Mouse (Mus musculus): ENCODE results near the gene Mob3c. TPM values are rescaled to one million over a fixed set of nuclear protein-coding genes. Genes with fewer than 3 reads are reported as not detected.

The Mob3c gene
- polyA plus RNA-seq, 1 experiment from 2014 or later = 9.8 TPM

DNA sequence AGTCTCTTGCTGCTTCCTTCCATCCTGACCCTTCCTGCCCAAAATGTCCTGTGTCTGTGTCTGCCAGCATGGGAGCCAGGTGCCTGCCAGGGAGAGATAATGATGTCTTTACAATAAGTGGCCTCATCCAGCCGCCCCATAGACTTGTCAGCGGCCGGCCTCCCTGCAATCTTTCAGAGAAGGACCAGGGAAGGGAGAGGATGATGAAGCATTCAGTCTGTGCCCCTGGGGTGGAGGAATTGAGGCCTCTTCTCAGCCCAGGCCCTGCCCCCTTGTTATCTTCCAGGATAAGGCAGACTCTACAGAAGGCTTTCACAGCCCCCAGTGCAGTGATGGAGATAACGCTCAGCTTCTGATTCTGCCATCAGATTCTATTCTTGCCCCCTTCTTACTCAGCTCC lies 28.4 kb downstream of the Mob3c start:
- WGBS = 19% methylated on average over 4 of the region's 4 CpGs
- peak; percentile 90 for DNase-seq (ENCODE audit: low spot score)
- Histone ChIP-seq H3K4me1 (peaks cover 35% of the 10 kb centered on the region), H3K36me3 (peaks cover 47% of the 10 kb centered on the region), H3K27ac (no peak overlapping the region), H3K4me3 (no peak overlapping the region), H3K9me3 (no peaks in the 10 kb centered on the region), H3K27me3 (ENCODE audit: insufficient read depth, poor library complexity, severe bottlenecking) (0 out of 2 replicates have a peak, but pooled peaks cover 5% of the 10 kb centered on the region)

- Histone ChIP-seq H3K27me3 (ENCODE audit: insufficient read depth, poor library complexity, severe bottlenecking) (0 out of 2 replicates have a peak, but pooled peaks cover 5% of the 10 kb centered on the region), H3K36me3 (peaks cover 46% of the 10 kb centered on the region), H3K27ac (no peak overlapping the region), H3K4me3 (no peak overlapping the region), H3K9me3 (no peaks in the 10 kb centered on the region), H3K4me1 (peaks cover 31% of the 10 kb centered on the region)
- 58% methylated on average over 9 of the region's 9 CpGs for WGBS
- DNase-seq (ENCODE audit: low spot score) = no peak
These were observed 29.5 kb downstream of the Mob3c start for GRCm38 (mm10) chr4:115857293-115857883.

GRCm38 (mm10) chr4:115863352-115863751 lies 35.5 kb downstream of the Mob3c start:
- Histone ChIP-seq H3K27ac (no peak overlapping the region), H3K27me3 (ENCODE audit: insufficient read depth, poor library complexity, severe bottlenecking) (no peaks in the 10 kb centered on the region), H3K36me3 (peaks cover 58% of the 10 kb centered on the region), H3K4me1 (no peaks in the 10 kb centered on the region), H3K9me3 (no peaks in the 10 kb centered on the region), H3K4me3 (no peak overlapping the region)
- DNase-seq (ENCODE audit: low spot score) = no peak
- WGBS = 83% methylated on average over 7 of the region's 7 CpGs

GRCm38 (mm10) chr4:115863880-115864279 lies 36.0 kb downstream of the Mob3c start:
- WGBS = 68% methylated on average over 10 of the region's 10 CpGs
- no peak overlapping the region for H3K27ac ChIP-seq
- H3K9me3 ChIP-seq = no peaks in the 10 kb centered on the region
- no peak overlapping the region for H3K4me3 ChIP-seq
- no peaks in the 10 kb centered on the region for H3K4me1 ChIP-seq
- peaks cover 56% of the 10 kb centered on the region for H3K36me3 ChIP-seq
- no peaks in the 10 kb centered on the region for H3K27me3 ChIP-seq (ENCODE audit: insufficient read depth, poor library complexity, severe bottlenecking)
- no peak for DNase-seq (ENCODE audit: low spot score)

DNA sequence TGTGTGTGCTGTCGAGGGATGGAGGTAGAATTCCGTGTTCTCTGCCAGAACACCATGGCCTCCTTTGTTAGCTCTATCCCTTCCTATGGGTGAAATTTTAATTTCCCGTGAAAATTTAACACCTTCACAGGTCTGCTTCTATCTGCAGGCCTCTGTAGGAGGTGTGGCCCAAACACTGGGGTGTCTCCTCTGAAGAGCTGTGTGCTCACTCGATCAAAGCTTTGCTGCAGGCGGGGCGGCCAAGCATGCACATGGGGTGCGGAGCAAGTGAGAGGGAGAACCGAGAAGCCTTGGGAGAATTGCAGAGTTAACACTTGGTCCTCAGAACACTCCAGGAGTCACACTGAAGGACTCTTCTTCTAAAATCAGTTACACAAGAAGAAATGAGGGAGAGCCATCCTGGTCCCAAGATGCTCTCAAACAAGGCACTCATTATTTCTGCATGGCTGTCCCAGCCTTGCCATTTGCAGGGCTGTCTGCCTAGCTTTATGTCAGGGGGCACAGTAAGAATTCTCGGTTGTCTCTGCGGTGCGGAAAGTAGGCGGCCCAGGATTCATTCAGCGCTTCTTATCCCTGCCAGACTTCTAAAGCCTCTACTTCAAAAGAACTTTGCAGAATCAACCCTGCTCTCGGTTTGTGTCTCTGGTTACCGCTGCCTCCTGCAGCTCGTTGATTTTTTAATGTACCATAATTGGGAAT lies 41.8 kb downstream of the Mob3c start:
- H3K27me3 ChIP-seq (ENCODE audit: insufficient read depth, poor library complexity, severe bottlenecking) = no peaks in the 10 kb centered on the region
- H3K36me3 ChIP-seq = peaks cover 42% of the 10 kb centered on the region
- no peak overlapping the region for H3K4me3 ChIP-seq
- no peaks in the 10 kb centered on the region for H3K9me3 ChIP-seq
- WGBS = 37% methylated on average over 16 of the region's 16 CpGs
- no peaks in the 10 kb centered on the region for H3K4me1 ChIP-seq
- H3K27ac ChIP-seq = no peak overlapping the region
- no peak for DNase-seq (ENCODE audit: low spot score)

DNA sequence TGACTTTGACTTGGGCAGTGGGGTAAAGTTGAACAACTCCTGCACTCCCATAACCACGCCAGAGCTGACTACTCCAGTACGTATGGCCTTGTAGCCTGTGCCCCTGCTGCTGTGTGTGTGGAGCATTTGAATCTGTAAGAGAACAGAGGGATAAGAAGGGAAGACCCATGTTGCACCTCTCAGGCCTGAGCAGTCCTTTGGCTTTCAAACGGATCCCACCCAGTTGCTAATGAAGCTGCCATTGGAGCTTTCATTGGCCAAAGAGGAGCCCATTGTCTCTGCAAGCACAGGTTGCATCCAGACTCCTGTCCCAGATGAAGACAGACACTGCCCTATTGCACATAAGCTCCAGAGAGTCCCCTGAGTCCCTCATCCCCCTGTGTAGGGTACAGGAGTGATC lies 45.3 kb downstream of the Mob3c start:
- H3K36me3 ChIP-seq = peaks cover 50% of the 10 kb centered on the region
- H3K4me3 ChIP-seq = no peak overlapping the region
- no peaks in the 10 kb centered on the region for H3K9me3 ChIP-seq
- peaks cover 12% of the 10 kb centered on the region for H3K27me3 ChIP-seq (ENCODE audit: insufficient read depth, poor library complexity, severe bottlenecking)
- WGBS = 77% methylated on average over 3 of the region's 3 CpGs
- no peak for DNase-seq (ENCODE audit: low spot score)
- H3K27ac ChIP-seq = no peak overlapping the region
- peaks cover 8% of the 10 kb centered on the region for H3K4me1 ChIP-seq

GRCm38 (mm10) chr4:115878216-115878678 lies 50.4 kb downstream of the Mob3c start:
- H3K27ac ChIP-seq = 0 out of 2 replicates have a peak overlapping the region, but pooled peaks have one; percentile 17
- H3K36me3 ChIP-seq = peaks cover 32% of the 10 kb centered on the region
- WGBS = 3% methylated on average over 11 of the region's 11 CpGs
- no peaks in the 10 kb centered on the region for H3K9me3 ChIP-seq
- peak overlapping the region; percentile 33 for H3K4me3 ChIP-seq
- peaks cover 16% of the 10 kb centered on the region for H3K4me1 ChIP-seq
- DNase-seq (ENCODE audit: low spot score) = no peak
- peaks cover 43% of the 10 kb centered on the region for H3K27me3 ChIP-seq (ENCODE audit: insufficient read depth, poor library complexity, severe bottlenecking)

DNA sequence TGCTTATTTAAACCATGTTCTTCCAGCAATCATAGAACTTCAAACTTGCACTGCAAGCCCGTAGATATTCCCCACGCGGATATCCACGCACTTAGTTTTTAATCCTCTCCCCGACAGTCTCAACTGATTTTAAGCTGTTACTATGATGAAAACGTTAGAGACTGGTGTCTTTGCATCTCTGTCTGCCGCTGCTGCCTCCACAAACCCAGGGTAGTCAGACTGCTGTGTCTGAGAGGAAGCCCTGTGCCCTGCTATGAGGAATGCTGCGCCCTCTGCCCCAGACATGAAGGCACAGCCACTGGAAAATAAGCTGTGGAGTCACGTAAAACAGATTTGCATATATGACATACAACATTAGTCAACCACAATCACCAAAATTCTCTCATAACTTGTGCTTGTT lies 50.9 kb downstream of the Mob3c start:
- Histone ChIP-seq H3K4me1 (peaks cover 16% of the 10 kb centered on the region), H3K27ac (no peak overlapping the region), H3K36me3 (peaks cover 29% of the 10 kb centered on the region; the same call in 1 of the 2 replicates), H3K27me3 (ENCODE audit: insufficient read depth, poor library complexity, severe bottlenecking) (peaks cover 49% of the 10 kb centered on the region), H3K4me3 (peak overlapping the region; percentile 33; the same call in 1 of the 2 replicates), H3K9me3 (no peaks in the 10 kb centered on the region)
- no peak for DNase-seq (ENCODE audit: low spot score)
- 52% methylated on average over 9 of the region's 9 CpGs for WGBS

DNA sequence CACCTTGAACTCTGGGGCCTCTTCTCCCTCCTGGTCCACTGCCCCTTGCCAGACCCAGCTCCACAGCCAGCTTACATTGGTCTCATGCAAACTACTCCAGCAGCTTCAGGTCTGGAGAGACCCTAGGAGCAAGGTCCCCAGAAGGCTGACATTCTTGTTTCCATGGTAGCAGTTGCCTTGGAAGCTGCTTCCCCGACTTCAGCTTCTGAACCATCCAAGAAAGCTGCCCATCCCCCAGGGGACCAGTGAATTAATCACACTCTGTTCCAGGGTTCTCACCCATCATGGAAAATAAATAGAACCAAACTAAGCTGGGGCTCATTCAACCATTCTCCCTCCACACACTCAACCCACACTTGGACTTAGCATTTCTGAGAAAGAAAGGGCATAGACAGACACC lies 53.3 kb downstream of the Mob3c start:
- DNase-seq (ENCODE audit: low spot score) = no peak

DNA sequence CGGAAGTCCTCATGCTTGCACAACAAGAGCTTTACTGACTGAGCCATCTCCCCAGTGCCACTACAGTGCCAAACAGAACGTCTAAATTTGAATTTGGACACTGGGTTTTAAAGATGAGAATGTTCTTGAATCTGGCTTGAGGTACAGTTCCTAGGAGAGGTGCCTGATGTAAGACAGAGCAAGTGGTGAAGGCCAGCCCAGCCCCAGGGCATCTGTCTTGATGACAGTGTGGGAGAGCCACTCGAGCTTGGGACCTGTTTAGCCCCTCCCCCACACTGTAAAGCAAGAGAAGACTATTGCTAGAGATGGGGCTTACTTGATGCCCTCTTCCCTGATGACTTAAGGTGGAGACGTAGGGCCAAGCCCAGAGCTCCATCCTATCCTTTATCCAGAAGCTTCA lies 54.3 kb downstream of the Mob3c start:
- no peak for DNase-seq (ENCODE audit: low spot score)
- Histone ChIP-seq H3K4me1 (peaks cover 16% of the 10 kb centered on the region), H3K27ac (no peak overlapping the region), H3K9me3 (no peaks in the 10 kb centered on the region), H3K36me3 (no peaks in the 10 kb centered on the region), H3K4me3 (no peak overlapping the region), H3K27me3 (ENCODE audit: insufficient read depth, poor library complexity, severe bottlenecking) (peaks cover 47% of the 10 kb centered on the region)
- WGBS = 57% methylated on average over 4 of the region's 4 CpGs

More for the DNA sequence above, 53.3 kb downstream of the Mob3c start:
- 50% methylated on average over 1 of the region's 1 CpGs for WGBS
- no peak overlapping the region for H3K4me3 ChIP-seq
- no peak overlapping the region for H3K27ac ChIP-seq
- peaks cover 8% of the 10 kb centered on the region; the same call in 1 of the 2 replicates for H3K36me3 ChIP-seq
- peaks cover 16% of the 10 kb centered on the region for H3K4me1 ChIP-seq
- no peaks in the 10 kb centered on the region for H3K9me3 ChIP-seq
- H3K27me3 ChIP-seq (ENCODE audit: insufficient read depth, poor library complexity, severe bottlenecking) = peaks cover 55% of the 10 kb centered on the region

- 72% methylated on average over 6 of the region's 6 CpGs for WGBS
- Histone ChIP-seq H3K36me3 (no peaks in the 10 kb centered on the region), H3K4me3 (no peak within 1 kb of the TSS), H3K4me1 (peaks cover 2% of the 10 kb centered on the region), H3K27ac (no peak within 1 kb of the TSS), H3K9me3 (no peaks in the 10 kb centered on the region), H3K27me3 (ENCODE audit: insufficient read depth, poor library complexity, severe bottlenecking) (peaks cover 63% of the 10 kb centered on the region)
- no peak for DNase-seq (ENCODE audit: low spot score)
These were observed 56.1 kb downstream of the Mob3c start, which contains the start of gene Kncn for GRCm38 (mm10) chr4:115884022-115884421. Kncn (plus strand) TSS chr4:115884400.
